ENCODE assay signal across 18 mouse cellular contexts in genomic region chr13:56152773-56153460, GRCm38 (mm10). TPM values are rescaled to one million over a fixed set of nuclear protein-coding genes. Genes with fewer than 3 reads are reported as not detected.
DNase-seq lines count a peak whose midpoint lies in the region; ATAC-seq and TF ChIP-seq lines count a peak whose summit lies in the region.
"Had no signal": no experiment of that assay in that cellular context is flagged by ENCODE, and none has a peak within 500 bp of the region (broad histone marks: within the 10 kb centered on the region; RNA-seq: fewer than 3 reads in every experiment).

No protein-coding gene starts in this region.

- H3K4me3 ChIP-seq in liver, postnatal 0 days (ENCODE audit: low read depth, low read length) = no peak overlapping the region
- no peak overlapping the region for H3K4me3 ChIP-seq in liver, embryonic 12.5 days
- H3K4me3 ChIP-seq: liver, embryonic 13.5 days; neural tube, embryonic 13.5 days had no signal

- no peak for TF ChIP-seq CTCF in liver, postnatal 0 days (IDR thresholded peaks at IDR 0.05; ENCODE audit: low read depth)

- 0 out of 2 replicates have a peak overlapping the region, but pooled peaks have one; percentile 1 for H3K27ac ChIP-seq in liver, postnatal 0 days (ENCODE audit: low read depth)
- H3K27ac ChIP-seq in liver, embryonic 12.5 days = no peak overlapping the region
- H3K27ac ChIP-seq: hindbrain, embryonic 14.5 days; neural tube, embryonic 13.5 days had no signal

- no peaks in the 10 kb centered on the region for H3K36me3 ChIP-seq in liver, postnatal 0 days (replicated peaks; ENCODE audit: insufficient read depth, low read length)
- no peaks in the 10 kb centered on the region for H3K36me3 ChIP-seq in liver, embryonic 12.5 days
- H3K36me3 ChIP-seq: liver, embryonic 13.5 days; neural tube, embryonic 13.5 days had no signal

- no peaks in the 10 kb centered on the region for H3K27me3 ChIP-seq in liver, postnatal 0 days (ENCODE audit: insufficient read depth, low read length)
- H3K27me3 ChIP-seq in liver, embryonic 12.5 days (replicated peaks) = peaks cover 3% of the 10 kb centered on the region; the same call in 1 of the 2 replicates
- H3K27me3 ChIP-seq: liver, embryonic 13.5 days had no signal

- DNase-seq in liver, postnatal 0 days = no peak
- peak; percentile 49 for DNase-seq in CD4-positive, CD25-positive, alpha-beta regulatory T cell, adult 2 months (ENCODE audit: low read depth, low spot score)
- DNase-seq in induced T-regulatory cell, adult 2 months (ENCODE audit: low read depth) = peak; percentile 57
- no peak for DNase-seq in cerebellum, adult 9-10 months
- no peak for DNase-seq in layer of hippocampus, adult 18-20 months (ENCODE audit: low spot score in 2 of 2)
- no peak for DNase-seq in left cerebral cortex, adult 9 months (ENCODE audit: low spot score in 2 of 2)
- DNase-seq: cerebellum, postnatal 25 days; gastrocnemius, postnatal 25 days; heart, postnatal 14 days; kidney, adult 2 months; liver, embryonic 13.5 days; lung, postnatal 4 days; right cerebral cortex, postnatal 14 days had no signal

- no peak overlapping the region for H3K4me2 ChIP-seq in liver, postnatal 0 days (ENCODE audit: low read depth, low read length)
- no peak overlapping the region for H3K4me2 ChIP-seq in liver, embryonic 12.5 days
- H3K4me2 ChIP-seq: heart, embryonic 11.5 days; hindbrain, embryonic 14.5 days; neural tube, embryonic 13.5 days had no signal

- 32% methylated on average over 7 of the region's 7 CpGs for WGBS in liver, postnatal 0 days (ENCODE audit: insufficient replicate concordance)
- WGBS in liver, embryonic 12.5 days (ENCODE audit: insufficient replicate concordance) = 55% methylated on average over 7 of the region's 7 CpGs

- no peak for ATAC-seq in liver, postnatal 0 days
- ATAC-seq in liver, embryonic 12.5 days = no peak
- peak; percentile 54; the same call in 1 of the 2 replicates for ATAC-seq in megakaryocyte-erythroid progenitor cell, adult 5-6 weeks (replicated peaks; ENCODE audit: low FRiP score, low TSS enrichment, poor library complexity, severe bottlenecking)

- TF ChIP-seq EP300 in liver, postnatal 0 days (IDR thresholded peaks at IDR 0.05; ENCODE audit: low read depth) = no peak

- no peak overlapping the region for H3K9ac ChIP-seq in liver, postnatal 0 days (replicated peaks)
- H3K9ac ChIP-seq in liver, embryonic 12.5 days = no peak overlapping the region
- H3K9ac ChIP-seq: hindbrain, embryonic 14.5 days; liver, embryonic 13.5 days; neural tube, embryonic 13.5 days had no signal

- H3K9me3 ChIP-seq in liver, postnatal 0 days (ENCODE audit: low read length) = no peaks in the 10 kb centered on the region
- H3K9me3 ChIP-seq in liver, embryonic 12.5 days (replicated peaks) = no peaks in the 10 kb centered on the region
- H3K9me3 ChIP-seq: liver, embryonic 13.5 days; neural tube, embryonic 13.5 days had no signal

- H3K4me1 ChIP-seq in liver, postnatal 0 days (ENCODE audit: insufficient read depth) = peaks cover 4% of the 10 kb centered on the region; the same call in 1 of the 2 replicates
- peaks cover 20% of the 10 kb centered on the region for H3K4me1 ChIP-seq in liver, embryonic 12.5 days

RNA-seq across cellular contexts. Expression of gene H2afy, which starts 16.8 kb away (rescaled TPM):
- polyA plus RNA-seq in liver, postnatal 0 days (2015; fragmentation: Nextera tagmentation; extraction: Ambion mirVana) = 84.3 and 87.4 TPM in 2 replicates
- 162 and 164 TPM in 2 replicates for polyA plus RNA-seq in liver, embryonic 12.5 days (2016; fragmentation: Nextera tagmentation; extraction: Ambion mirVana)
- total RNA-seq in megakaryocyte-erythroid progenitor cell, adult 5-6 weeks (2014; fragmentation: Nextera tagmentation) = 188 and 192 TPM in 2 replicates
- 316 and 323 TPM in 2 replicates for total RNA-seq in megakaryocyte-erythroid progenitor cell, adult 5-6 weeks (2017)
- total RNA-seq in layer of hippocampus, adult 18-20 months (2021) = 100 to 1,000 TPM; 115 to 121 TPM

RNA-seq across cellular contexts. Expression of gene Tifab, which starts 25.8 kb away (rescaled TPM):
- 6.8 and 8.2 TPM in 2 replicates for polyA plus RNA-seq in liver, postnatal 0 days (2015; fragmentation: Nextera tagmentation; extraction: Ambion mirVana)
- polyA plus RNA-seq in liver, embryonic 12.5 days (2016; fragmentation: Nextera tagmentation; extraction: Ambion mirVana) = 4.7 and 5.0 TPM in 2 replicates
- 3.1 TPM in 1 of 2 replicates, not detected in the other for total RNA-seq in megakaryocyte-erythroid progenitor cell, adult 5-6 weeks (2014; fragmentation: Nextera tagmentation)
- total RNA-seq in megakaryocyte-erythroid progenitor cell, adult 5-6 weeks (2017) = 0.23 and 0.56 TPM in 2 replicates
- 1 to 10 TPM; 1.3 TPM for total RNA-seq in layer of hippocampus, adult 18-20 months (2021)

Comparison
In these comparisons a context has a peak if more than half of its experiments do, and no peak if none do; other contexts are left out.
1. DNase-seq: peak in CD4-positive, CD25-positive, alpha-beta regulatory T cell, adult 2 months (single experiment) and induced T-regulatory cell, adult 2 months (single experiment); none in liver, postnatal 0 days (single experiment), cerebellum, adult 9-10 months (single experiment), layer of hippocampus, adult 18-20 months (0 of 2) and left cerebral cortex, adult 9 months (0 of 2).